Mouse (Mus musculus): ENCODE measurements around the gene Prkab2.

DNA sequence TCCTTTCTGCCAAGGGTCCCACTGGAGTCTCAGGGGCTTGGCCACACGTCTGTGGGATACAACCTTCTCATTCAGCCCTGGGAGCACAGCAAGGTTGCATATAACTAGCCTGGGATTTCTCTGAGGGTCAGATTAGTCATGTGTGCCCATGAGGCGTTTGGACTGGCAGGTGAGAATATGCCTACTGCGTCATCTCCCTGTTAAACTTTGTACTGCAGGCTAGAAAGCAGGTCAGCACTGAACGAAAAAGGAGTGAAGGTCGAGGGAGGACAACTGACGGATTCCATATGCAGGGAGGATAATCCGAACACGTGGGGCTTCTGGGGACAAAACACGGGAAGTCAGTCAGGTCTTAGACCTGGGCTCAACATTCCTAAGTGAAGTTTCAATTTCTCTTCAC, 39.3 kb downstream of the Prkab2 start:
- TF ChIP-seq POLR2A (IDR thresholded peaks at IDR 0.05; ENCODE audit: insufficient read depth, low read length) (no peak), CTCF (IDR thresholded peaks at IDR 0.05; ENCODE audit: low read depth, low read length) (no peak), EP300 (IDR thresholded peaks at IDR 0.05; ENCODE audit: insufficient read depth, low read depth, low read length) (no peak)

All from ES-Bruce4 (cell line).